Mouse (Mus musculus): ENCODE measurements at regions not wholly inside any gene's neighbourhood (a gene's known extent, or its start where the extent isn't known, plus 50 kb on each side); places are given as distances from the start of the nearest gene placed in this dataset.

- Histone ChIP-seq H3K4me3 (ENCODE audit: insufficient read depth, poor library complexity, severe bottlenecking) (no peak overlapping the region), H3K79me3 (ENCODE audit: low read depth) (no peaks in the 10 kb centered on the region), H3K36me3 (ENCODE audit: control insufficient read depth, insufficient read depth) (no peaks in the 10 kb centered on the region), H3K79me2 (ENCODE audit: control insufficient read depth, insufficient read depth) (no peaks in the 10 kb centered on the region), H3ac (ENCODE audit: control insufficient read depth, insufficient read length, low read depth) (no peak overlapping the region), H3K27me3 (ENCODE audit: control insufficient read depth, insufficient read depth, insufficient read length) (no peaks in the 10 kb centered on the region)
- TF ChIP-seq MYOG (IDR thresholded peaks at IDR 0.05; ENCODE audit: control insufficient read depth, extremely low read depth, insufficient read length) = no peak
- TF ChIP-seq FOSL1 (IDR thresholded peaks at IDR 0.05; ENCODE audit: insufficient read depth, low read length, poor library complexity, severe bottlenecking) = no peak
- TF ChIP-seq MAX (IDR thresholded peaks at IDR 0.05) = no peak
- no peak for TF ChIP-seq CTCF (IDR thresholded peaks at IDR 0.05; ENCODE audit: control insufficient read depth, insufficient read depth, insufficient read length)
- TF ChIP-seq USF1 (IDR thresholded peaks at IDR 0.05; ENCODE audit: low read depth) = no peak
- no peak for TF ChIP-seq MYOD1 (IDR thresholded peaks at IDR 0.05; ENCODE audit: control insufficient read depth, insufficient read length, low read depth)
- no peak for TF ChIP-seq CEBPB (IDR thresholded peaks at IDR 0.05; ENCODE audit: low read depth)
Observed at GRCm38 (mm10) chr13:97634041-97634788, 126.2 kb downstream of the Gm10260 start.

- H3K79me3 ChIP-seq (ENCODE audit: low read depth) = no peaks in the 10 kb centered on the region
- no peak overlapping the region for H3ac ChIP-seq (ENCODE audit: control insufficient read depth, insufficient read length, low read depth)
- H3K27me3 ChIP-seq (ENCODE audit: control insufficient read depth, insufficient read depth, insufficient read length) = no peaks in the 10 kb centered on the region
- H3K4me3 ChIP-seq (ENCODE audit: insufficient read depth, poor library complexity, severe bottlenecking) = no peak overlapping the region
- H3K36me3 ChIP-seq (ENCODE audit: control insufficient read depth, insufficient read depth) = no peaks in the 10 kb centered on the region
- no peak for TF ChIP-seq CEBPB (IDR thresholded peaks at IDR 0.05; ENCODE audit: low read depth)
- no peaks in the 10 kb centered on the region for H3K79me2 ChIP-seq (ENCODE audit: control insufficient read depth, insufficient read depth)
Observed at GRCm38 (mm10) chr13:97633551-97633950, 126.9 kb downstream of the Gm10260 start.

GRCm38 (mm10) chr13:97631872-97632402 lies 128.5 kb downstream of the Gm10260 start:
- Histone ChIP-seq H3K4me3 (ENCODE audit: insufficient read depth, poor library complexity, severe bottlenecking) (no peak overlapping the region), H3K79me2 (ENCODE audit: control insufficient read depth, insufficient read depth) (no peaks in the 10 kb centered on the region), H3K36me3 (ENCODE audit: control insufficient read depth, insufficient read depth) (no peaks in the 10 kb centered on the region), H3K27me3 (ENCODE audit: control insufficient read depth, insufficient read depth, insufficient read length) (no peaks in the 10 kb centered on the region), H3K79me3 (ENCODE audit: low read depth) (no peaks in the 10 kb centered on the region), H3ac (ENCODE audit: control insufficient read depth, insufficient read length, low read depth) (no peak overlapping the region)
- TF ChIP-seq MYOD1 (IDR thresholded peaks at IDR 0.05; ENCODE audit: control insufficient read depth, insufficient read length, low read depth) = no peak
- TF ChIP-seq MYOG (IDR thresholded peaks at IDR 0.05; ENCODE audit: control insufficient read depth, extremely low read depth, insufficient read length) = no peak

- Histone ChIP-seq H3K27me3 (ENCODE audit: control insufficient read depth, insufficient read depth, insufficient read length) (no peaks in the 10 kb centered on the region), H3K79me3 (ENCODE audit: low read depth) (no peaks in the 10 kb centered on the region), H3K4me3 (ENCODE audit: insufficient read depth, poor library complexity, severe bottlenecking) (no peak overlapping the region), H3K79me2 (ENCODE audit: control insufficient read depth, insufficient read depth) (no peaks in the 10 kb centered on the region), H3ac (ENCODE audit: control insufficient read depth, insufficient read length, low read depth) (no peak overlapping the region), H3K36me3 (ENCODE audit: control insufficient read depth, insufficient read depth) (no peaks in the 10 kb centered on the region)
- no peak for TF ChIP-seq MAX (IDR thresholded peaks at IDR 0.05)
- no peak for TF ChIP-seq MYOG (IDR thresholded peaks at IDR 0.05; ENCODE audit: control insufficient read depth, extremely low read depth, insufficient read length)
- TF ChIP-seq FOSL1 (IDR thresholded peaks at IDR 0.05; ENCODE audit: insufficient read depth, low read length, poor library complexity, severe bottlenecking) = no peak
- TF ChIP-seq USF1 (IDR thresholded peaks at IDR 0.05; ENCODE audit: low read depth) = no peak
- no peak for TF ChIP-seq CEBPB (IDR thresholded peaks at IDR 0.05; ENCODE audit: low read depth)
- no peak for TF ChIP-seq MYOD1 (IDR thresholded peaks at IDR 0.05; ENCODE audit: control insufficient read depth, insufficient read length, low read depth)
- TF ChIP-seq CTCF (IDR thresholded peaks at IDR 0.05; ENCODE audit: control insufficient read depth, insufficient read depth, insufficient read length) = no peak
Observed at GRCm38 (mm10) chr13:97630921-97631320, 129.5 kb downstream of the Gm10260 start.

GRCm38 (mm10) chr13:97628608-97629007 lies 131.8 kb downstream of the Gm10260 start:
- Histone ChIP-seq H3ac (ENCODE audit: control insufficient read depth, insufficient read length, low read depth) (no peak overlapping the region), H3K4me3 (ENCODE audit: insufficient read depth, poor library complexity, severe bottlenecking) (no peak overlapping the region), H3K79me2 (ENCODE audit: control insufficient read depth, insufficient read depth) (no peaks in the 10 kb centered on the region), H3K79me3 (ENCODE audit: low read depth) (no peaks in the 10 kb centered on the region), H3K27me3 (ENCODE audit: control insufficient read depth, insufficient read depth, insufficient read length) (no peaks in the 10 kb centered on the region), H3K36me3 (ENCODE audit: control insufficient read depth, insufficient read depth) (no peaks in the 10 kb centered on the region)
- no peak for TF ChIP-seq MAX (IDR thresholded peaks at IDR 0.05)

- Histone ChIP-seq H3K27me3 (ENCODE audit: control insufficient read depth, insufficient read depth, insufficient read length) (no peaks in the 10 kb centered on the region), H3K36me3 (ENCODE audit: control insufficient read depth, insufficient read depth) (no peaks in the 10 kb centered on the region), H3ac (ENCODE audit: control insufficient read depth, insufficient read length, low read depth) (no peak overlapping the region), H3K4me3 (ENCODE audit: insufficient read depth, poor library complexity, severe bottlenecking) (no peak overlapping the region), H3K79me2 (ENCODE audit: control insufficient read depth, insufficient read depth) (no peaks in the 10 kb centered on the region), H3K79me3 (ENCODE audit: low read depth) (no peaks in the 10 kb centered on the region)
- TF ChIP-seq USF1 (IDR thresholded peaks at IDR 0.05; ENCODE audit: low read depth) = no peak
- no peak for TF ChIP-seq CEBPB (IDR thresholded peaks at IDR 0.05; ENCODE audit: low read depth)
- no peak for TF ChIP-seq MAX (IDR thresholded peaks at IDR 0.05)
- TF ChIP-seq MYOG (IDR thresholded peaks at IDR 0.05; ENCODE audit: control insufficient read depth, extremely low read depth, insufficient read length) = no peak
- no peak for TF ChIP-seq MYOD1 (IDR thresholded peaks at IDR 0.05; ENCODE audit: control insufficient read depth, insufficient read length, low read depth)
- no peak for TF ChIP-seq FOSL1 (IDR thresholded peaks at IDR 0.05; ENCODE audit: insufficient read depth, low read length, poor library complexity, severe bottlenecking)
- TF ChIP-seq CTCF (IDR thresholded peaks at IDR 0.05; ENCODE audit: control insufficient read depth, insufficient read depth, insufficient read length) = no peak
Observed at GRCm38 (mm10) chr13:97627247-97627646, 133.2 kb downstream of the Gm10260 start.

All from C2C12 (cell line).